Mouse (Mus musculus): ENCODE measurements around the gene Rdh14. TPM values are rescaled to one million over a fixed set of nuclear protein-coding genes. Genes with fewer than 3 reads are reported as not detected.

Rdh14 gene
- polyA plus RNA-seq, 1 experiment from 2014 or later: 71.7 TPM

GRCm38 (mm10) chr12:10411453-10411852 lies 20.9 kb downstream of the Rdh14 start:
- WGBS: 91% methylated on average over 1 of the region's 1 CpGs
- no peak for ATAC-seq (ENCODE audit: insufficient number of reproducible peaks, insufficient read depth, low FRiP score, low read depth)
- Histone ChIP-seq H3K4me1 (ENCODE audit: control insufficient read depth in 2 of 2, insufficient read depth in 2 of 2, low read length in 2 of 2) (peaks cover 0 to 8% of the 10 kb centered on the region in 2 experiments; a peak in 2 of 4 replicates), H3K9me3 (ENCODE audit: control insufficient read depth, low read length) (no peaks in the 10 kb centered on the region), H3K4me2 (ENCODE audit: low read length) (no peak overlapping the region), H3K27me3 (ENCODE audit: control insufficient read depth, insufficient read depth, low read length) (no peaks in the 10 kb centered on the region), H3K36me3 (ENCODE audit: control insufficient read depth, insufficient read depth, low read length) (no peaks in the 10 kb centered on the region), H3K9ac (ENCODE audit: low read length) (no peak overlapping the region), H3K4me3 (ENCODE audit: control insufficient read depth in 1 of 2, insufficient read depth in 1 of 2, low read depth in 1 of 2, low read length in 2 of 2) (no peak overlapping the region), H3K27ac (replicated peaks in 1 of 2; ENCODE audit: control insufficient read depth in 1 of 2, insufficient read depth in 1 of 2, low read depth in 2 of 2, low read length in 2 of 2) (no peak overlapping the region)

- H3K27ac ChIP-seq (replicated peaks in 1 of 2; ENCODE audit: control insufficient read depth in 1 of 2, insufficient read depth in 1 of 2, low read depth in 2 of 2, low read length in 2 of 2): no peak overlapping the region
- WGBS: 81% methylated on average over 3 of the region's 3 CpGs
- no peak overlapping the region for H3K4me2 ChIP-seq (ENCODE audit: low read length)
- no peaks in the 10 kb centered on the region for H3K9me3 ChIP-seq (ENCODE audit: control insufficient read depth, low read length)
- H3K4me1 ChIP-seq (ENCODE audit: control insufficient read depth in 2 of 2, insufficient read depth in 2 of 2, low read length in 2 of 2): no peaks in the 10 kb centered on the region
- no peak for ATAC-seq (ENCODE audit: insufficient number of reproducible peaks, insufficient read depth, low FRiP score, low read depth)
- H3K27me3 ChIP-seq (ENCODE audit: control insufficient read depth, insufficient read depth, low read length): no peaks in the 10 kb centered on the region
- no peak overlapping the region for H3K4me3 ChIP-seq (ENCODE audit: control insufficient read depth in 1 of 2, insufficient read depth in 1 of 2, low read depth in 1 of 2, low read length in 2 of 2)
- H3K36me3 ChIP-seq (ENCODE audit: control insufficient read depth, insufficient read depth, low read length): no peaks in the 10 kb centered on the region
- no peak overlapping the region for H3K9ac ChIP-seq (ENCODE audit: low read length)
These were observed 31.8 kb downstream of the Rdh14 start for GRCm38 (mm10) chr12:10422347-10422746.

- ATAC-seq (ENCODE audit: insufficient number of reproducible peaks, insufficient read depth, low FRiP score, low read depth): no peak
- WGBS: 65% methylated on average over 9 of the region's 9 CpGs
These were observed 35.7 kb downstream of the Rdh14 start for GRCm38 (mm10) chr12:10425982-10426863.

GRCm38 (mm10) chr12:10430999-10431398 lies 40.4 kb downstream of the Rdh14 start:
- no peak overlapping the region for H3K9ac ChIP-seq (ENCODE audit: low read length)
- no peaks in the 10 kb centered on the region for H3K4me1 ChIP-seq (ENCODE audit: control insufficient read depth in 2 of 2, insufficient read depth in 2 of 2, low read length in 2 of 2)
- H3K9me3 ChIP-seq (ENCODE audit: control insufficient read depth, low read length): no peaks in the 10 kb centered on the region
- H3K36me3 ChIP-seq (ENCODE audit: control insufficient read depth, insufficient read depth, low read length): no peaks in the 10 kb centered on the region
- 88% methylated on average over 1 of the region's 1 CpGs for WGBS
- H3K4me3 ChIP-seq (ENCODE audit: control insufficient read depth in 1 of 2, insufficient read depth in 1 of 2, low read depth in 1 of 2, low read length in 2 of 2): no peak overlapping the region
- H3K27me3 ChIP-seq (ENCODE audit: control insufficient read depth, insufficient read depth, low read length): no peaks in the 10 kb centered on the region
- no peak for ATAC-seq (ENCODE audit: insufficient number of reproducible peaks, insufficient read depth, low FRiP score, low read depth)
- H3K4me2 ChIP-seq (ENCODE audit: low read length): no peak overlapping the region
- H3K27ac ChIP-seq (replicated peaks in 1 of 2; ENCODE audit: control insufficient read depth in 1 of 2, insufficient read depth in 1 of 2, low read depth in 2 of 2, low read length in 2 of 2): no peak overlapping the region

More at GRCm38 (mm10) chr12:10425982-10426863, 35.7 kb downstream of the Rdh14 start:
- no peaks in the 10 kb centered on the region for H3K27me3 ChIP-seq (ENCODE audit: control insufficient read depth, insufficient read depth, low read length)
- no peak overlapping the region for H3K27ac ChIP-seq (replicated peaks in 1 of 2; ENCODE audit: control insufficient read depth in 1 of 2, insufficient read depth in 1 of 2, low read depth in 2 of 2, low read length in 2 of 2)
- no peaks in the 10 kb centered on the region for H3K9me3 ChIP-seq (ENCODE audit: control insufficient read depth, low read length)
- H3K4me1 ChIP-seq (ENCODE audit: control insufficient read depth in 2 of 2, insufficient read depth in 2 of 2, low read length in 2 of 2): no peaks in the 10 kb centered on the region
- H3K9ac ChIP-seq (ENCODE audit: low read length): no peak overlapping the region
- H3K4me2 ChIP-seq (ENCODE audit: low read length): no peak overlapping the region
- H3K4me3 ChIP-seq (ENCODE audit: control insufficient read depth in 1 of 2, insufficient read depth in 1 of 2, low read depth in 1 of 2, low read length in 2 of 2): no peak overlapping the region
- no peaks in the 10 kb centered on the region for H3K36me3 ChIP-seq (ENCODE audit: control insufficient read depth, insufficient read depth, low read length)

GRCm38 (mm10) chr12:10438054-10439001 lies 47.8 kb downstream of the Rdh14 start:
- ATAC-seq (ENCODE audit: insufficient number of reproducible peaks, insufficient read depth, low FRiP score, low read depth): no peak
- 29% methylated on average over 15 of the region's 15 CpGs for WGBS

GRCm38 (mm10) chr12:10439483-10440235 lies 49.1 kb downstream of the Rdh14 start:
- 62% methylated on average over 14 of the region's 14 CpGs for WGBS
- Histone ChIP-seq H3K4me2 (ENCODE audit: low read length) (no peak overlapping the region), H3K36me3 (ENCODE audit: control insufficient read depth, insufficient read depth, low read length) (no peaks in the 10 kb centered on the region), H3K9me3 (ENCODE audit: control insufficient read depth, low read length) (no peaks in the 10 kb centered on the region), H3K4me3 (ENCODE audit: control insufficient read depth in 1 of 2, insufficient read depth in 1 of 2, low read depth in 1 of 2, low read length in 2 of 2) (no peak overlapping the region), H3K27ac (replicated peaks in 1 of 2; ENCODE audit: control insufficient read depth in 1 of 2, insufficient read depth in 1 of 2, low read depth in 2 of 2, low read length in 2 of 2) (no peak overlapping the region), H3K4me1 (ENCODE audit: control insufficient read depth in 2 of 2, insufficient read depth in 2 of 2, low read length in 2 of 2) (no peaks in the 10 kb centered on the region), H3K27me3 (ENCODE audit: control insufficient read depth, insufficient read depth, low read length) (no peaks in the 10 kb centered on the region), H3K9ac (ENCODE audit: low read length) (no peak overlapping the region)
- ATAC-seq (ENCODE audit: insufficient number of reproducible peaks, insufficient read depth, low FRiP score, low read depth): no peak

More at GRCm38 (mm10) chr12:10438054-10439001, 47.8 kb downstream of the Rdh14 start:
- Histone ChIP-seq H3K4me1 (ENCODE audit: control insufficient read depth in 2 of 2, insufficient read depth in 2 of 2, low read length in 2 of 2) (no peaks in the 10 kb centered on the region), H3K27me3 (ENCODE audit: control insufficient read depth, insufficient read depth, low read length) (no peaks in the 10 kb centered on the region), H3K9me3 (ENCODE audit: control insufficient read depth, low read length) (no peaks in the 10 kb centered on the region), H3K4me3 (ENCODE audit: control insufficient read depth in 1 of 2, insufficient read depth in 1 of 2, low read depth in 1 of 2, low read length in 2 of 2) (no peak overlapping the region), H3K9ac (ENCODE audit: low read length) (no peak overlapping the region), H3K4me2 (ENCODE audit: low read length) (no peak overlapping the region), H3K27ac (replicated peaks in 1 of 2; ENCODE audit: control insufficient read depth in 1 of 2, insufficient read depth in 1 of 2, low read depth in 2 of 2, low read length in 2 of 2) (no peak overlapping the region), H3K36me3 (ENCODE audit: control insufficient read depth, insufficient read depth, low read length) (no peaks in the 10 kb centered on the region)

All from heart, embryonic 14.5 days (tissue).